Mouse (Mus musculus) right cerebral cortex, postnatal 25 days (tissue): Measurements from ENCODE around the gene Fbrs.
"Not testable (repeated sequence)": the region's sequence is repeated elsewhere in the genome, so short reads cannot be mapped to it uniquely, and the experiment has no call there.

Source experiments
- DNase-seq: peaks from one replicate; pipeline ENCODE4 v3.0.0; 2022

Gene Fbrs

GRCm38 (mm10) chr7:127478635-127479317, at the start of gene Fbrs:
Fbrs (plus strand) TSS chr7:127479199.
- peak; percentile 91 for DNase-seq

- no peak for DNase-seq
Observed at GRCm38 (mm10) chr7:127435206-127435605, 43.8 kb upstream of the Fbrs start.

DNA sequence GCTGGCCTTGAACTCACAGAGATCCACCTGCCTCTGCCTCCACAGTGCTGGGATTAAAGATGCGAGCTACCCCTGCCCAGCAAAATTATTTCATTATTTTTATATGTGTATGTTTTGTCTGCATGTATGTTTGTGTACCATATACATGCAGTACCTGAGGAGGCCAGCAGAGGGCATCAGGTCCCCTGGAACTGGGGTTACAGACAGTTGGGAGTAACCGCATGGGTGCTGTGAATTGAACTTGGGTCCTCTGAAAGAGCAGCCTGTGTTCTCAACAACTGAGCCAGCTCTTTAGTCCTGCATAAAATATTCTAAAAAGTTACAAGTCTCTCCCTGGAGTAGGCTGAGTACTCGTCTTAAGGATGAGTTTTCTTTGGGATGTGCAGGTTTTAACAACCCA, 41.3 kb upstream of the Fbrs start:
- DNase-seq = no peak

DNA sequence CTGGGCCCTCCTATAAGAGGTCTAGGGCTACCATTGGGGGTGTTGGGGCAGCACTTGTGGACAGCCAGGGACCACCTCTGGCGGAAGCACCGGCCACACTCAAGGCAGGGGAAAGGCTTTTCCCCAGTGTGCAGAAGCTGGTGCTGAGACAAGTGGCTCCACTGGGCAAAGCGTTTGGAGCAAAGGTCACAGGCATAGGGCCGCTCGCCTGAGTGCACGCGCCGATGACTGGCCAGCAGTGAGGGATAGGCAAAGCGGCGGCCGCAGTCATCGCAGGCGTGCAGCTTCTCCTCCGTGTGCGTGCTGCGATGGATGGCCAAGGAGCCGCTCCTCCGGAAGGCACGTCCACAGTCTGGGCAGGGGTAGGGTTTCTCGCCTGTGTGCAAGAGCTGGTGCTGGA, 35.0 kb upstream of the Fbrs start:
- no peak for DNase-seq

- peak; percentile 88 for DNase-seq
Observed at GRCm38 (mm10) chr7:127448521-127449300, 30.3 kb upstream of the Fbrs start, which contains the start of gene Zfp689. Zfp689 (minus strand) TSS chr7:127449158.

- DNase-seq = no peak
Observed at GRCm38 (mm10) chr7:127449966-127450365, 29.0 kb upstream of the Fbrs start.

- DNase-seq = no peak
Observed at GRCm38 (mm10) chr7:127453056-127453455, 25.9 kb upstream of the Fbrs start.

DNA sequence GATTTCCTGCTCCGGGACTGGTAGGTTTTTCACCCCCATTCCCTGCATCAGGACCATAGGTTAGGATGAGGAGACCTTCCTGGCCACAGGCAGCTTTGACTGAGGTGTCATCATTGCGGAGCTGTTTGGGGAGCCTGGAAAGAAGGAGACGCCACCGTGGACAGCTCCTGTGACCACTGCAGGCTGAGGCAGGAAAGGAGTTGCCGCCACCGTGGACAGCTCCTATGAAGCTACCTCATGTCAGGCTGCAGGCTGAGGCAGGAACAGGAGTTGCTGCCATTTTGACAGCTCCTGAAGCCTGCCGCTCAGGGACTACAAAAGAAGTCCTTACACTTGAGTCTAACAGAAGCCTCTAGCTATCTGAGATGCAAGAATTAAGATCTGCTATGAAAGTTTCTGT, 24.1 kb upstream of the Fbrs start:
- no peak for DNase-seq

DNA sequence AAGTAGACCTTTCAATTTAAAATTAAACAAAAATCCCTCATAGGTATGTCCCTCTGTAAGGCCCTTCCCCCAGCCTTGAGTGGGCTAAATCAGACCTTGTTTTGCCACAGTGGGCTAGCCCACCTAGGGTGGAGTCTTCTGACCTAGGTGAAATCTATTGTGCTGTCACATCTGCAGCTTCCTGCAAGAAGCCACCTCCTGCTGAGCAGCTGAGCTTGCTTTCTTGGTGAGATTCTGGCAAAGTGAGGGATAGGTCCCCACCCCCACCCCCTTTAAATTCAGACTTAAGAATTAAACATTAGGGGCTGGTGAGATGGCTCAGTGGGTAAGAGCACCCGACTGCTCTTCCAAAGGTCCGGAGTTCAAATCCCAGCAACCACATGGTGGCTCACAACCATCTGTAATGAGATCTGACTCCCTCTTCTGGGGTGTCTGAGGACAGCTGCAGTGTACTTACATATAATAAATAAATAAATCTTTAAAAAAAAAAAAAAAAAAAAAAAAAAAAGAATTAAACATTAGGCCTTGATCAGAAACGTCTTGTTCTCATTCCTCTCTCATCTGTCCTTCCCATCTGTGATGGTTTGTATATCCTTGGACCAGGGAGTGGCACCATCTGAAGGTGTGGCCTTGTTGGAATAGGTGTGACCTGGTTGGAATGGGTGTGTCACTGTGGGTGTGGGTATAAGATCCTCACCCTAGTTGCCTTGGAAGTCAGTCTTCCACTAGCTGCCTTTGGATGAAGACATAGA, 20.5 kb upstream of the Fbrs start:
- not testable (repeated sequence) for DNase-seq

DNA sequence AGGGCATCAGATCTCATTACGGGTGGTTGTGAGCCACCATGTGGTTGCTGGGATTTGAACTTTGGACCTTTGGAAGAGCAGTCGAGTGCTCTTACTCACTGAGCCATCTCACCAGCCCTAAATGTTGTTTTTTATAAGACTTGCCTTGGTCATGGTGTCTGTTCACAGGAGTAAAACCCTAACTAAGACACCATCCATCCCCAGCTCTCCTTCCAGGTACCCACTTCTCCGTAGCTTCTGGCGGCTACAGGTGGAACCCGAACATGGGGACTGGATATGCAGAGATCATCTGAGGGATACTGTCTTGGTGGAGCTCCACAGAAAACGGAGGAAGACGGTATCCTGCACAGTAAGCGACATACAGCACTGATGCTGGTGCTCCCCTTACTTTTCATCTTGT, 19.7 kb upstream of the Fbrs start, which contains the start of gene Prr14:
Prr14 (plus strand) TSS at position 301 of the 400 bp plus-strand sequence.
- DNase-seq = not testable (repeated sequence)

- no peak for DNase-seq
Observed at GRCm38 (mm10) chr7:127465191-127465590, 13.8 kb upstream of the Fbrs start.

DNA sequence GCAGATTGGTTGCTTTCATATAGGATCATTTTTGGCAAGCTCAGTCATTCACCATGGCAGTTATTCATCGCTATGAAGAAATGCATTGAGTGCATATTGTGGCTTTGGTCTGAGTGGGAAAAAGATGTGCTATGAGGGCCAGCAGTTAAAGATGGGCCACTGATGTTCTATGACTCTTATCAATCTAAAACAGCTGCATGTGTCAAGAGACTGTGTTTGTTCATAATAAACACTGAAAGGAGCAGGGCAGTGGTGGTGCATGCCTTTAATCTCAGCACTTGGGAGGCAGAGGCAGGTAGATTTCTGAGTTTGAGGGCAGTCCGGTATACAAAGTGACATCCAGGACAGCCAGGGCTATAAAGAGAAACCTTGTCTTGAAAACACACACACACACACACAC, 13.3 kb upstream of the Fbrs start:
- not testable (repeated sequence) for DNase-seq

GRCm38 (mm10) chr7:127466606-127467005, 12.4 kb upstream of the Fbrs start:
- DNase-seq = no peak

DNA sequence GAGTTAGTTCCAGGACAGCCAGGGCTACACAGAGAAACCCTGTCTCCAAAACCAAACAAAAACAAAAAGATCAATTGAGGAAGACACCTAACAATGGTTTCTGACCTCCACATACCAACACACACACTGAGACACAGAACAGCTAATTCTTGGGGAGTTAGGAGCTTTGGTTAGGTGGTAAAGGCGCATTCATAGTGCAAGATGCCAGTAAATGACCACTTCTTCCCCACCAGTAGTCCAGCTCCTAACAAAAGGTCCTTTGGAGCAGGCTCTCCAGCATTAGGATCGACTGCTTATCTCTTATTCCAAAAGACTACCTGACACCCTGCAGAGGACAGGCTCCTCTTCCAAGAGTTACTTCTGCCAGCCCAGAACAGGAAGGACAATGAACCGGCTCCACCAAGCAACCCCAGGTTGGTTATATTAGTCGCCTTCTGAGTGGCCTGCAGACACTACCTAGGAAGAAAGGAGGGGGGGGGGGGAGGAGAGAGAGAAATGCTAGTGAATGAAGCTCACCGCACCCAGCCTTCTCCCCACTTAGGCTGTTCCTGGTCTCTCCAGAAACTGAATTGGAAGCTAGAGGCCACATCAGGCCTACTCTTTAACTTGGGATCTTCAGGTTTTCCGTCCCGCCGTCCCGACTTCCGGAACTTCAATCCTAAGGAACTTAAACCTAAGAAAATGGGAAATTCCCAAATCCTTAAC, 8.8 kb upstream of the Fbrs start:
- no peak for DNase-seq

- DNase-seq = peak; percentile 91
Observed at GRCm38 (mm10) chr7:127470743-127471645, 8.0 kb upstream of the Fbrs start.

DNA sequence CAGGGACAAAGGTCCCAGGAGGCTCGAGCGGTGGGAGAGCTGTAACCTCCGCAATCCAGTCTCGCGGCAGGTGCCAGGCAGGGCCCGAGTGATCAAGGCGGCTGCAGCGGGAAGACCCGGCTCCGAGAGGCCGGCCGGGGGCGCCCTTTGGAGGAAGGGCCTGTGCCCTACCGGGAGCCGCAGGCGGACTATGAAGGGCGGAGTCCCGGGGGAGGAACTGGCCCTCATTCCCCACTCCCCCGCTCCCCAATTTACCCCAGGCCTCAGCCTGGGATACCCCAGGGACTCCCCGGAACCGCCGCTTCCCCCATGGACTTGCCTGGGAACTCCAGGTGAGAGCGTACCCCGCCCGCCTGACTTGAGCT, 7.4 kb upstream of the Fbrs start:
- DNase-seq = no peak

DNA sequence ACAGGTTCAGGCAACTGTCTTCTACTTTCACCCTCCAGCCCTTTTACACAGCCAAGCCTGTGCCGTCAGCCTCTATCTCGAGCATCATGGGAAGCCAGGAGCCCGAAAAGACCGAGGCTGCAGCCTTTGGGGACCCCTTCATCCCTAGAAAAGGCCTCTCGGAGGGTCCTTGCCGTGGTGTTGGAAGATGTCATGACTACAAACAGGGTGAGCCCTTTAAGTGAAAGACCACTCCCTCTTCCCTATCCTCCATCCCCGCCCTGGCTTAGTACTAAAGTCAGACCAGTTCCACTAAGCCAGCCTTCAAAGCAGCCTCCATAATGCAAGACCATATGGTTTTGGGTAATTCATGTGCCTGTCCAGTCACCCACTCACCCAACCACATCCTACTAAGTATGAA, 6.9 kb upstream of the Fbrs start:
- DNase-seq = no peak

- DNase-seq = no peak
Observed at GRCm38 (mm10) chr7:127473705-127474104, 5.3 kb upstream of the Fbrs start.

- no peak for DNase-seq
Observed at GRCm38 (mm10) chr7:127474378-127475070, 4.5 kb upstream of the Fbrs start.

DNA sequence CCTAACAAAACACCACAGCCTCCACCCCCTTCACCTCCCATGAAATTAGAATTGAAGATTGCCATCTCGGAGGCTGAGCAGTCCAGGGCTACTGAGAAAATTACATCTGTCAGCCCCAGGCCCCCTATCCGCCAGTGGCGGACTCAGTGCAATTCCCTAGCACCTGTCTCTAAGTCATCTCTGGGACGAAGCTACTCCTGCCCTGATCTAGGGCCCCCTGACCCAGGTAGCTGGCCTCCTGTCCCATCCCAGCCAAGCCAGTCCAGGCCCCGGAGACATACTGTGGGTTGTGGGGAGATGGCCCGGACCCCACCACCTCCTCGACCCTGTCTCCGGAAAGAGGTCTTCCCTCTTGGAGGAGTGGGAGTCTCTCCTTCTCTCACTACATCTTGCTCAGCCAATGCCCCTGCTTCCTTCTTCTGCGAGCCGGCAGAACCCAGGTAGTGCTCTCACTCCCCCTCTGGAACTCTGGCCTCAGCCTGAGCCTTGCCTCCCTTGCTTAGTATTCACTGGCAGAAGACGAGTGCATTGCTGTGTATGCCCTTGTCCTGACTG, 3.7 kb upstream of the Fbrs start:
- no peak for DNase-seq

GRCm38 (mm10) chr7:127476336-127476735, 2.7 kb upstream of the Fbrs start:
- no peak for DNase-seq
